Mouse (Mus musculus): Measurements from ENCODE around the gene Abcg5. TPM values are rescaled to one million over a fixed set of nuclear protein-coding genes. Genes with fewer than 3 reads are reported as not detected.

The Abcg5 gene
- total and polyA plus RNA-seq, 2 experiments from 2014 or later = 1.2 to 1.5 TPM

DNA sequence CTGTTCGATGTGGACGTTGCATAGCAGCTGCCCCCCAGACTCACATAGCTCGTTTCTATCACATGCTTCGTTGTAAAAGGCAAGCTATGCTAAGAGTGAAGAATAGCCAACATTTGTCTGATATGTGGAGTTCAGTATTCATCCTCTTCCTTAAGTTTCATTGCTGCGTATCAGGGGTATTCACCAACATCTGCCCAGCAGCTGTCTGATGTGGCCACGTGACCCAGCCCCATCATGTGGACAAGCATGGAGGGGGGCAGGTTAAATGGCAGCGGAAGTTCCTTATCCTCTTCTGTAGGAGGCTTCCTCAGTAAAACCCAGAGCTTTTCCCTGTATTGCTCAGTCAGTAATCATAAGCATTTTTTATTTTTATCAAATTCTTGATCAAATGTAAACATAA lies 25.0 kb downstream of the Abcg5 start:
- Histone ChIP-seq H3K9me3 (ENCODE audit: low read length) (no peaks in the 10 kb centered on the region), H3K27me3 (ENCODE audit: insufficient read depth, low read length) (no peaks in the 10 kb centered on the region), H3K4me1 (ENCODE audit: insufficient read depth) (no peaks in the 10 kb centered on the region), H3K27ac (ENCODE audit: low read depth, low read length) (0 out of 2 replicates have a peak overlapping the region, but pooled peaks have one; percentile 15), H3K4me2 (ENCODE audit: low read depth) (no peak overlapping the region), H3K36me3 (ENCODE audit: insufficient read depth) (no peaks in the 10 kb centered on the region; the same call in 1 of the 2 replicates), H3K4me3 (ENCODE audit: low read depth, low read length) (no peak overlapping the region), H3K9ac (no peak overlapping the region)
- DNase-seq = no peak
- WGBS = 76% methylated on average over 7 of the region's 7 CpGs
- no peak for TF ChIP-seq CTCF (IDR thresholded peaks at IDR 0.05; ENCODE audit: low read depth)
- ATAC-seq = no peak

- ATAC-seq (no peak), DNase-seq (no peak)
- Histone ChIP-seq H3K9ac (no peak overlapping the region), H3K4me3 (ENCODE audit: low read depth, low read length) (no peak overlapping the region), H3K36me3 (ENCODE audit: insufficient read depth) (no peaks in the 10 kb centered on the region; the same call in 1 of the 2 replicates), H3K27me3 (ENCODE audit: insufficient read depth, low read length) (no peaks in the 10 kb centered on the region), H3K9me3 (ENCODE audit: low read length) (no peaks in the 10 kb centered on the region), H3K4me2 (ENCODE audit: low read depth) (no peak overlapping the region), H3K4me1 (ENCODE audit: insufficient read depth) (no peaks in the 10 kb centered on the region), H3K27ac (ENCODE audit: low read depth, low read length) (0 out of 2 replicates have a peak overlapping the region, but pooled peaks have one; percentile 15)
- TF ChIP-seq CTCF (IDR thresholded peaks at IDR 0.05; ENCODE audit: low read depth) = no peak
- 66% methylated on average over 3 of the region's 3 CpGs for WGBS
Measured at GRCm38 (mm10) chr17:84657422-84657732, 25.4 kb downstream of the Abcg5 start.

DNA sequence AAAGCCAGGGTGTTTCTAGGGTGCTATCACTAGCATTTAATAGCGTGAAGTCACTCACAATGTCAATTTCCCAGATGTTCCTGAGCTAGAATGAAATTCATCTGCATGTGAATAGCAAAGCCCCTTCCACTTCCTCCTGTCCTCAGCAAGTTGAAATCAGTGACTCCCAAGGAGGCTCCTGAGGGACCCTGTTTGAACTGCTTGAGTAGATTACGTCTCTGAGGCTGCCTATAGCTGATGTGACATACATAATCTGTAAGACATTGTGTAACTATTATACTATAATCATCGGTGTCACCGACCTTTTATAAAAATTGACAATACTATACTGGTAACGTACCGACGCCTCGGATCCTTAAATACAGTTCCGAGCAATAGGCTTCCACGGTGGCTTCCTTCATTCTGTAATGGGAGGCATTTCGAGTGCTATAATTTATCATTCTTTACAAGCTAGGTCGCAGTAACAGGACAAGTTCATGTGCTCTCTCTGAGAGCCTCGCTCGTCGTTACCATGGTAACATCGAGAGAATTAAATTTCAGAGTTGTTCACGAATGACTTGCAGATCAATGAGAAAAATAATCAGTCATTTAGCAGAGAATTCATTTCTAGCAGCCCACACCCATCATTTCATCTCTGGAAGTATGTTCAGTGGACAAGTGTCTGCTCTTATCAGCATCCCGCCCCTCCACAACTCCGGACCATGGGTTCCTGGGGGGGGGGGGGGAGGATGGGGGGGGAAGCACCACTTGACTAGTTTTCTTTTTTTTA lies 26.0 kb downstream of the Abcg5 start:
- 55% methylated on average over 19 of the region's 19 CpGs for WGBS
- no peak for TF ChIP-seq CTCF (IDR thresholded peaks at IDR 0.05; ENCODE audit: low read depth)

DNA sequence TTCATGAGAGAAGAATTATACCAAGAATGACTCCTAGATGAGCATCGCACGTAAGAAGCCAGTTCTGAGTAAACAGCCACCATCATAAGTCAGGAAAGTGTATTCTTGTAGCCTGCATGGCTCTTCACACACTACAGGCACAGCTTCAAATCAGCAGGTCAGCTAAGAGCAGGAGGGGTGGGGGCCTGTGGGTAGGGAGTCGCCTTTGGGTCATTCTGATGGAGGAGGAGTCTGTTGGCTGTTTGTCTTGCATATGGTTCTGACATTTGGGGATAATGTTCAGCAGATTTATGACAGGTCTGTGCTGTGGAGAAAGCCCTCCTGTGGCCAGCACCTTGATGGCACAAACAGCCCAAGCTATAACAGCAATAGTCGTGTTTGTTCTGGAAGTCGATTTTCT lies 26.6 kb downstream of the Abcg5 start:
- no peaks in the 10 kb centered on the region; the same call in 1 of the 2 replicates for H3K36me3 ChIP-seq (ENCODE audit: insufficient read depth)
- ATAC-seq (peak; percentile 13; the same call in 1 of the 2 replicates), DNase-seq (no peak)
- peak overlapping the region; percentile 50; the same call in 1 of the 2 replicates for H3K27ac ChIP-seq (ENCODE audit: low read depth, low read length)
- no peak overlapping the region for H3K4me3 ChIP-seq (ENCODE audit: low read depth, low read length)
- TF ChIP-seq CTCF (IDR thresholded peaks at IDR 0.05; ENCODE audit: low read depth) = no peak
- H3K9me3 ChIP-seq (ENCODE audit: low read length) = no peaks in the 10 kb centered on the region
- 73% methylated on average over 5 of the region's 5 CpGs for WGBS
- no peaks in the 10 kb centered on the region for H3K27me3 ChIP-seq (ENCODE audit: insufficient read depth, low read length)
- H3K4me2 ChIP-seq (ENCODE audit: low read depth) = no peak overlapping the region
- no peaks in the 10 kb centered on the region for H3K4me1 ChIP-seq (ENCODE audit: insufficient read depth)
- no peak overlapping the region for H3K9ac ChIP-seq

More for the DNA sequence above, 26.0 kb downstream of the Abcg5 start:
- Histone ChIP-seq H3K27ac (ENCODE audit: low read depth, low read length) (peak overlapping the region; percentile 50), H3K27me3 (ENCODE audit: insufficient read depth, low read length) (no peaks in the 10 kb centered on the region), H3K4me1 (ENCODE audit: insufficient read depth) (no peaks in the 10 kb centered on the region), H3K4me3 (ENCODE audit: low read depth, low read length) (no peak overlapping the region), H3K9ac (no peak overlapping the region), H3K36me3 (ENCODE audit: insufficient read depth) (no peaks in the 10 kb centered on the region; the same call in 1 of the 2 replicates), H3K4me2 (ENCODE audit: low read depth) (no peak overlapping the region), H3K9me3 (ENCODE audit: low read length) (no peaks in the 10 kb centered on the region)
- DNase-seq (peak; percentile 46), ATAC-seq (peak; percentile 89)

DNA sequence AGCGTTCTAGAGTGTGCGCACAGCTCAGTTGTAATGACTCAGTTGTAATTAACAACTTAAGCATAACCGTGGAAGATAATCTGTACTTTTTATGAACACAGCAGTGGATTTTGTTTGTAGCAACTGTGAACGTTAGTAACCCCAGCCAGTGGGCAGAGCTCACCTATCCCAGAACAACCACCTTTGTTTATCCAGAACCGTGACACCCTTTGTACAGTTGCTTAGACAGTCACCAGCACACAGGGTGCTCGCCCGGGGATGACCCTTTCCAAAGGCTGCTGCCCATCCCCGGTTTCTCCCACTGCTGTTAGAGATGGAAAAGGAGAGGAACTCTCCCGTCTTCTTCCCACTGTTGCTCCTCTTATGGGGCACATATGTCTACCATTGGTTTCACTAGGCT lies 29.3 kb downstream of the Abcg5 start:
- Histone ChIP-seq H3K4me3 (ENCODE audit: low read depth, low read length) (no peak overlapping the region), H3K27me3 (ENCODE audit: insufficient read depth, low read length) (no peaks in the 10 kb centered on the region), H3K36me3 (ENCODE audit: insufficient read depth) (no peaks in the 10 kb centered on the region; the same call in 1 of the 2 replicates), H3K27ac (ENCODE audit: low read depth, low read length) (no peak overlapping the region), H3K4me2 (ENCODE audit: low read depth) (no peak overlapping the region), H3K9me3 (ENCODE audit: low read length) (no peaks in the 10 kb centered on the region), H3K9ac (no peak overlapping the region), H3K4me1 (ENCODE audit: insufficient read depth) (no peaks in the 10 kb centered on the region)
- 93% methylated on average over 9 of the region's 9 CpGs for WGBS
- ATAC-seq (no peak), DNase-seq (no peak)
- no peak for TF ChIP-seq CTCF (IDR thresholded peaks at IDR 0.05; ENCODE audit: low read depth)

GRCm38 (mm10) chr17:84650302-84651017 lies 32.4 kb downstream of the Abcg5 start:
- H3K27me3 ChIP-seq (ENCODE audit: insufficient read depth, low read length) = no peaks in the 10 kb centered on the region
- TF ChIP-seq CTCF (IDR thresholded peaks at IDR 0.05; ENCODE audit: low read depth) = no peak
- no peaks in the 10 kb centered on the region for H3K9me3 ChIP-seq (ENCODE audit: low read length)
- H3K4me3 ChIP-seq (ENCODE audit: low read depth, low read length) = no peak overlapping the region
- H3K27ac ChIP-seq (ENCODE audit: low read depth, low read length) = no peak overlapping the region
- H3K9ac ChIP-seq = no peak overlapping the region
- H3K36me3 ChIP-seq (ENCODE audit: insufficient read depth) = no peaks in the 10 kb centered on the region; the same call in 1 of the 2 replicates
- H3K4me1 ChIP-seq (ENCODE audit: insufficient read depth) = no peaks in the 10 kb centered on the region
- WGBS = 90% methylated on average over 9 of the region's 9 CpGs
- H3K4me2 ChIP-seq (ENCODE audit: low read depth) = no peak overlapping the region
- no peak for ATAC-seq
- no peak for DNase-seq

GRCm38 (mm10) chr17:84647630-84648029 lies 35.2 kb downstream of the Abcg5 start:
- no peak overlapping the region for H3K4me2 ChIP-seq (ENCODE audit: low read depth)
- WGBS = 88% methylated on average over 4 of the region's 4 CpGs
- TF ChIP-seq CTCF (IDR thresholded peaks at IDR 0.05; ENCODE audit: low read depth) = no peak
- H3K9ac ChIP-seq = no peak overlapping the region
- H3K4me3 ChIP-seq (ENCODE audit: low read depth, low read length) = no peak overlapping the region
- no peak for DNase-seq
- no peaks in the 10 kb centered on the region for H3K4me1 ChIP-seq (ENCODE audit: insufficient read depth)
- no peaks in the 10 kb centered on the region for H3K27me3 ChIP-seq (ENCODE audit: insufficient read depth, low read length)
- H3K27ac ChIP-seq (ENCODE audit: low read depth, low read length) = no peak overlapping the region
- no peaks in the 10 kb centered on the region for H3K9me3 ChIP-seq (ENCODE audit: low read length)
- no peaks in the 10 kb centered on the region for H3K36me3 ChIP-seq (ENCODE audit: insufficient read depth)
- ATAC-seq = no peak
